ENCODE assay signal across 8 mouse cellular contexts in the genomic region with DNA sequence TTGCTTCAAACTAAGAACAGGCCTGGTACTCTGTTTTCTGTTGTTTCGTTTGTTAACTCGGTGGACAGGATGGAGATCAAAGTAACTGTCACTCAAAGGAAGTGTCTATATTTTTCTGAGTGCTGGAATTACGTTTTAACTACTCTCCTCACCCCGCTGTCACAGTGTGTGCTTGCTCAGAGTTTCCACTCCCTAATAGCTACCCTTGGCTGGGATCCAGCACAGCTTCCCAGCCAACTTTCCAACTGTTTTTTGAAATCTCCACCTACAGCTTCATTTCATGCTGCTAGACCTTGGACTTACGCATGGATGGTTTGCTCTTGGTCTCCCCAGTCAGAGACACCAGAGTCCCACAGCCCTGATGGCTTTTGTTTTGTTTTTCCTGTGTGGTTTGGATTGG.
DNase-seq lines count a peak whose midpoint lies in the region; ATAC-seq and TF ChIP-seq lines count a peak whose summit lies in the region.

No protein-coding gene starts in this region.

- DNase-seq in liver, adult 2 months (ENCODE audit: extremely low read depth, low read depth, low spot score): peak; percentile 79
- DNase-seq in liver, embryonic 11.5 days (ENCODE audit: low spot score): no peak
- peak; percentile 56 for DNase-seq in fibroblast of lung, adult 2 months (ENCODE audit: low read depth)
- peak; percentile 25 for DNase-seq in layer of hippocampus, adult 9-11 months
- peak; percentile 59 for DNase-seq in ovary, adult 18-20 months (ENCODE audit: low spot score)
- DNase-seq in thymus, postnatal 25 days: no peak
- DNase-seq in left cerebral cortex, adult 9 months (ENCODE audit: low spot score in 2 of 2): no peak

- H3K27me3 ChIP-seq in liver, adult 2 months (ENCODE audit: control insufficient read depth, insufficient read depth, low read length): no peaks in the 10 kb centered on the region
- no peaks in the 10 kb centered on the region for H3K27me3 ChIP-seq in liver, embryonic 11.5 days (replicated peaks; ENCODE audit: control insufficient read depth, insufficient read depth, low read length)
- no peaks in the 10 kb centered on the region for H3K27me3 ChIP-seq in heart, embryonic 16.5 days (ENCODE audit: control insufficient read depth, insufficient read depth, low read length)

- no peak for ATAC-seq in liver, embryonic 11.5 days (replicated peaks; ENCODE audit: low FRiP score)
- ATAC-seq in heart, embryonic 16.5 days (replicated peaks; ENCODE audit: extremely low read depth, insufficient read depth, low FRiP score): peak; percentile 82

- TF ChIP-seq POLR2A in liver, adult 2 months (IDR thresholded peaks at IDR 0.05; ENCODE audit: extremely low read depth, insufficient read depth, low read length): no peak

- 9% methylated on average over 5 of the region's 5 CpGs for WGBS in liver, adult 2 months
- 61% methylated on average over 5 of the region's 5 CpGs for WGBS in liver, embryonic 11.5 days
- WGBS in heart, embryonic 16.5 days: 9% methylated on average over 5 of the region's 5 CpGs

- no peaks in the 10 kb centered on the region for H3K79me2 ChIP-seq in liver, adult 2 months (ENCODE audit: control insufficient read depth, insufficient read depth, low read length)

- no peak overlapping the region for H3K27ac ChIP-seq in liver, adult 2 months (replicated peaks; ENCODE audit: insufficient read depth, low read depth, low read length)
- no peak overlapping the region for H3K27ac ChIP-seq in liver, embryonic 11.5 days (ENCODE audit: low read depth, low read length)
- H3K27ac ChIP-seq in heart, embryonic 16.5 days (ENCODE audit: low read length): peak overlapping the region; percentile 79

- no peak overlapping the region for H3K9ac ChIP-seq in liver, adult 2 months (ENCODE audit: low read depth, low read length)
- no peak overlapping the region for H3K9ac ChIP-seq in liver, embryonic 11.5 days (ENCODE audit: low read depth, low read length)
- no peak overlapping the region for H3K9ac ChIP-seq in heart, embryonic 16.5 days (ENCODE audit: low read length)

- peaks cover 2% of the 10 kb centered on the region; the same call in 1 of the 2 replicates for H3K4me1 ChIP-seq in liver, adult 2 months (ENCODE audit: control insufficient read depth, insufficient read depth, low read length)
- no peaks in the 10 kb centered on the region for H3K4me1 ChIP-seq in liver, embryonic 11.5 days (replicated peaks; ENCODE audit: control insufficient read depth, insufficient read depth, low read length)
- peaks cover 16% of the 10 kb centered on the region for H3K4me1 ChIP-seq in heart, embryonic 16.5 days (ENCODE audit: control insufficient read depth, insufficient read depth, low read length)

- no peak overlapping the region for H3K4me2 ChIP-seq in liver, embryonic 11.5 days
- H3K4me2 ChIP-seq in heart, embryonic 16.5 days (ENCODE audit: low read depth, low read length): no peak overlapping the region

- H3K4me3 ChIP-seq in liver, adult 2 months (ENCODE audit: insufficient read depth, low read depth, low read length): no peak overlapping the region
- no peak overlapping the region for H3K4me3 ChIP-seq in liver, embryonic 11.5 days (ENCODE audit: low read depth, low read length)
- H3K4me3 ChIP-seq in heart, embryonic 16.5 days (ENCODE audit: low read length): no peak overlapping the region

- H3K36me3 ChIP-seq in liver, adult 2 months (ENCODE audit: control insufficient read depth, insufficient read depth, low read length): no peaks in the 10 kb centered on the region
- H3K36me3 ChIP-seq in liver, embryonic 11.5 days (ENCODE audit: control insufficient read depth, insufficient read depth, low read length): no peaks in the 10 kb centered on the region
- no peaks in the 10 kb centered on the region for H3K36me3 ChIP-seq in heart, embryonic 16.5 days (ENCODE audit: control insufficient read depth, insufficient read depth)

- TF ChIP-seq CTCF in liver, adult 2 months (IDR thresholded peaks at IDR 0.05; ENCODE audit: low read depth, low read length): no peak

- no peaks in the 10 kb centered on the region for H3K9me3 ChIP-seq in liver, embryonic 11.5 days (ENCODE audit: control insufficient read depth, low read length)
- H3K9me3 ChIP-seq in heart, embryonic 16.5 days (replicated peaks; ENCODE audit: control insufficient read depth, low read length): no peaks in the 10 kb centered on the region

Comparison
In these comparisons a context has a peak if more than half of its experiments do, and no peak if none do; other contexts are left out.
1. DNase-seq: peak in liver, adult 2 months (single experiment), fibroblast of lung, adult 2 months (single experiment), layer of hippocampus, adult 9-11 months (single experiment) and ovary, adult 18-20 months (single experiment); none in liver, embryonic 11.5 days (single experiment), thymus, postnatal 25 days (single experiment) and left cerebral cortex, adult 9 months (0 of 2).